Mouse (Mus musculus) activated CD4-positive, CD25-positive, alpha-beta regulatory T cell (primary cell): Measurements from ENCODE around the gene Masp1. TPM values are rescaled to one million over a fixed set of nuclear protein-coding genes. Genes with fewer than 3 reads are reported as not detected.

ENCODE experiments used
- polyA plus RNA-seq, 2 experiments: library from polyadenylated mRNA; unstranded; fragments of 100-300 nt; shearing (Covaris generic); gene quantifications; one replicate each; pipeline ENCODE4 v1.2.1; 2017

Masp1 gene
- under 1 TPM in 1 of 2 experiments, not detected in 1; 0.04 TPM for polyA plus RNA-seq

DNA sequence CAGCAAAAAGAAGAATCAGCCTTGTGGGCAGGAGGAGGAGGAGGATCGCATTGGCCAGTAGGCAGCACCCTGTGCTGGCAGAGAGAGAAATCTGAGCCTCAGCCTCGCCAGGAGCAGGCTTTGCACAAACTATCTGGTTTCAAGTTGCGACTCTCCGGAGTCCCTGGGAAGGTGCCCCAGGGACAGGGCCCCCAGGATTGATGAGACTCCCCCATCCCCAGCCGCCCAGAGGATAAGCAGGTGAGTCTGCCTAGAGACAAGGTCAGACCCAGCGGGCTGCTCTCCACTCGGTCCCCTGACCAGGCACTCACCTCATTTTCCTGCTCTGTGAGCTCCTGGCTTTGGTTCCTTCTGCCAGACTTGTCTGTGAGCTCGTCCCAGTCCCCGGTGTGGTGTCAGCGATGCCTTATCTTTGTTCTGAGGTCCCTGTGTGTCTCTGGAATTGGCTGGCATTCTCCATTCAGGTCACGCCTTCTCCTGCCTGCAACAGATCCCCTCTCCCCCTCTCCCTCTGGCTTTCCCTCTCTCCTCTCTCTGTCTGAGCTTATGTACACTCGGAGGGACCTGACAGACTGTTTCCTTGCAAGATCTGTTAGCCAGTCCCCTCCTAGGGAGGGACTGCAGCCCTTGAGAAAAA lies at the start of gene Masp1, which contains the start of gene Rtp4:
Masp1 (minus strand) TSS at position 581 of the 637 bp plus-strand sequence.
Rtp4 (plus strand) TSS at position 57 of the 637 bp plus-strand sequence.

DNA sequence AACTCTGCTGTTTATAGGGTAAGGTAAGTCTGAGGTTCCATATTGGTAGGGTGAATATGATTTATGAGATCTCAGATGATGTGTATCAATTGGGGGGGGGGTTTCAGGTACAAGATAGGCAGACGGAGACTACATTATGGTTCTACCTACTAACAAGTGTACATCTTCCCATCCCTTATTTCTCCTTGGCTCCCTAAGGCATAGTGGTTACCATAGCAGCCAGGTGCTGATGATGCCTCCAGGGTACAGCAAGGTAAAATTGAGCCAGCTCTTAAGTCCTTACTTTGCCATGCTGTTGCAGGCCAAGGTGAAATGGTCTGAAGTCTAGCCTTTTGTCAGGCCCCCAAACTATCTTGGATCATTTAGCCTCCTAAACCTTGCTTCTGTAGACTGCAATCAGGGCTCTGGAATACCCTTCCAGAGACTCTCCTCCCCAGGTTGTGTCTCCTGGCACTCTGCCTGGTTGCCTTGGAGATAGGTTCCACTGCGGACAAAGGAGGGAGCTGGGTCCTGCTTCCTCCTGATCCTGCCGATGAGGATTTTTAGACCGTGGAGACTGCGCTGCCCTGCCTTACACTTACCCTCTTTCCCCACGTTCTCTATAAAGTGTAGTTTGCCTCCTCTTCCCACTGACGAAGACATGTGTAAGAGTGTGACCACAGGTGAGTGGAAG lies 91.8 kb downstream of the Masp1 start, which contains the start of gene Rtp1:
Rtp1 (plus strand) TSS at position 487 of the 673 bp plus-strand sequence.

Other genes with a start within 250 kb of the Masp1 start
- not detected for gene Rtp1, start 91.7 kb downstream of the Masp1 start, polyA plus RNA-seq
- 100 to 1,000 TPM; 119 to 169 TPM for gene Rtp4, start 524 bp downstream of the Masp1 start, polyA plus RNA-seq